Mouse (Mus musculus) cerebellum, adult 11-12 months (tissue): Measurements from ENCODE around the gene Gm20388.

Experiments
- DNase-seq: peaks from one replicate; pipeline ENCODE4 v3.0.0; 2022

The Gm20388 gene

DNA sequence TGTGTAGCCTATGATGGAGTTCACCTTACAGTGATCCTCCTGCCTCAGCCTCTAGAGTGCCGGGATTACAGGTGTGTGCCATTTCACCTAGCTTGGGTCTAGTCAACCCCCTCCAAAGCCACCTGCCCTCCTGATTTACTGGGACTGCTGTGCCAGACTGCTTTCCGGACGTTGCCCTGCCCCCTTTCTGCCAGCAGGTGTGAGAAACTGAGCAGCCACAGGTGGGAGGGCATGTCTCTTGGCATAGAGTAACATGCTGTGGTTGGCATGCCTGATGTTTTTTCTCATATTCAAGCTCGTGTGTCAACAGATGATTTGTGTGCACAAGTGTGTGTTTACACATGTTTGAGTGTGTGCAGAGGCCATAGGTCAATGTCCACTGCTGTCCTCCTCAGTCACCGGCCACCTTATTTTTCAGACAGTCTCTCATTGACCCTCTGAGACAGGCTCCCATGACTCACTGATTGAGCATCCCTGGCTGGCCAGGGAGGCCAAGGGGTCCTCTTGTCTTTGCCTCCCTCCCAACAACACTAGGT lies 333.3 kb downstream of the Gm20388 start:
- no peak for DNase-seq

GRCm38 (mm10) chr8:120244553-120244952 lies 333.9 kb downstream of the Gm20388 start:
- no peak for DNase-seq

DNA sequence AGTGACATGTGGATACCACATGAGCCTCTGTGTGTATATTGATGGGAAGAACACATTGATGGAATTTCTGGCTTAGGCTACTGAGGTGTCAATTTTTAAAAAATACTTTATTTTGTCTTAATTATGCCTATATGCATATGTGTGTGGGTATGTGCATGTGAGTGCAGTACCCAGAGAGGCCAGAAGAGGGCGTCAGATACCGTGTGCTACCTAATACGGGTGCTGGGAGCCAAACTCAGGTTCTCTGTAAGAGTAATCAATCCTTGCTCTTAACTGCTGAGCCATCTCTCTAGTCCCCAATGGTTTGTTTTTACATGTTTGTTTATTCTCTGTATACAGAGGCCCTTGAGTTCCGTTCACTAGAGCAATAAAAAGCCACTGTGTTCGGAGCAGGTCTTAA lies 337.0 kb downstream of the Gm20388 start:
- DNase-seq: no peak

GRCm38 (mm10) chr8:120248031-120248430 lies 337.4 kb downstream of the Gm20388 start:
- no peak for DNase-seq

DNA sequence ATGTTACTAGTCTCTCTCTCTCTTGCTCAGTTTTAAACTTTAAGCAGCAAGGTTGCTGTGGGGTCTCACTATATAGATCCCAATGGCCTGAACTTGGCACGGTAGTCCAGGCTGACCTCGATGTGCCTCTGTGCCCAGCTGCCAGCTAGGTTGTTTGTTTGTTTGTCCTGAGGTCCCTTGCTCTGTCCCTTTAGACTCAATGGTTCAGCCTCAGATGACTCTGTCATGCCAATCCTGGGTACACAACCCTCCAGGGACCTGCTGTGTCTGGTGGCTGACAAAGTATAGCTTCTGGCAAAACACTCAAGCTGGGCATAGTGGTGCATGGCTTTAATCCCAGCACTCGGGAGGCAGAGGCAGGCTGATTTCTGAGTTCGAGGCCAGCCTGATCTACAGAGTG lies 337.8 kb downstream of the Gm20388 start:
- no peak for DNase-seq

- DNase-seq: no peak
These were observed 339.2 kb downstream of the Gm20388 start for GRCm38 (mm10) chr8:120249800-120250336.

DNA sequence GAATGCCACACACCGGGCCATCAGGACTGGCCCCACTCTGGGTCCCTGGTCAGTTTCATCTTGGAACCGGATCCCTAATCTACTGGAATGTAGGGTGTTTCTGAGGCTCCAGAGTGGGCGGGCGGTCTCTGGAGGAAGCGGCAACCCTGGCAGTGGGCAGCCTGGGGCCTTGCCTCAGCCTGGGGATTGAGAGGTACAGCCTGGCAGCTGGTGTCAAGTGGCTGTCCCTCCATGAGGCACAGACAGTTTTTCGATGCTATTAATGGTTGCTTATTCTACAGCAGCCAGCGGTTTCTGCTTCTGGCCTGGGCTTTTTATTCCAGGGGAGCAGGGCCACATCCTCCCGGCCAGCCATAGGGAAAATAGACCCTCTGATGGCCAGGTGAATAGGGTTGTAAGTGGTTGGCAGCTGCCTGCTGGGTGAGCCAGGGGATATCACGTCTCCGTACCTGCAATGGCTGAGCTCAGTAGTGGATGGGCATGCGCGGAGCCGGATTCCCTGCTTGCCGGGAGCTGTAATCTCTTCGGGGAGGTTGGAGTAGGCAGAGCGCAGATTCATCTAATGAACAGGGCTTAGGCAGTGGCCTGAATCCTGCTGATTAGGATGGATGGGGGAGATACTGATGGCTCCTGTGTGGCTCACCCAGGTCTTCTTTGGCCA lies 340.2 kb downstream of the Gm20388 start:
- no peak for DNase-seq

DNA sequence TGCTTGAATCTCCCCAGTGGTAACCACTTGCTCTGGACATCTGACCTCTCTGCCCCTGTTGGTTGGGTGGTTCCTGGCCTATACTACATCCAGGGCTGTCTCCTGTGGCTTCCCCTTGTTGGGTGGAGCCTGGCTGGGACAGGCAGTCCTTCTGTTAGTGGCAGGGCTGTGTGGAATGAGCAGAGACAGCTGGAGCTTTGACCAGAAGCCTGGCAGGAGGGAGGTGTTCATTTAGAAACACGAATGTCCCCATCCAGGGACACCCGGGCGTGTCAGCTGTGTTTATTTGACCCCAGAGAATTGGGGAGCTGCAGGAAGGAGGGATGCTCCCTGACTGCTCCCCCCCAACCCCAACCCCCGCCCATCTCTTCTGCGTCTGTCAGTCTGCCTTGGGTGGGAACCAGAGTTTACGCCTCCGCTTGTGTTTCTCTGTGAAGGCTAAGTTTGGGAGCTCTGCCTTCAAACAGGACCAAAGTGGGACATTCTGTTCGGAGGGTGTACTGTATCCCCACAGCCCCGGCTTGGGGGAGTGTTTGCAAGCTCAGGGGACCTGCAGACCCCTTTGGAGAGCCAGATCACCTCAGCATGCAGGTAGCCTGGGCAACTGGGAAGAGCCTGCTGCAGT lies 340.9 kb downstream of the Gm20388 start:
- DNase-seq: no peak

GRCm38 (mm10) chr8:120253626-120254025 lies 343.0 kb downstream of the Gm20388 start:
- no peak for DNase-seq

- no peak for DNase-seq
These were observed 344.9 kb downstream of the Gm20388 start for GRCm38 (mm10) chr8:120255406-120255987.

GRCm38 (mm10) chr8:120256958-120257357 lies 346.3 kb downstream of the Gm20388 start:
- DNase-seq: no peak

- no peak for DNase-seq
These were observed 348.6 kb downstream of the Gm20388 start for GRCm38 (mm10) chr8:120259206-120259605.

DNA sequence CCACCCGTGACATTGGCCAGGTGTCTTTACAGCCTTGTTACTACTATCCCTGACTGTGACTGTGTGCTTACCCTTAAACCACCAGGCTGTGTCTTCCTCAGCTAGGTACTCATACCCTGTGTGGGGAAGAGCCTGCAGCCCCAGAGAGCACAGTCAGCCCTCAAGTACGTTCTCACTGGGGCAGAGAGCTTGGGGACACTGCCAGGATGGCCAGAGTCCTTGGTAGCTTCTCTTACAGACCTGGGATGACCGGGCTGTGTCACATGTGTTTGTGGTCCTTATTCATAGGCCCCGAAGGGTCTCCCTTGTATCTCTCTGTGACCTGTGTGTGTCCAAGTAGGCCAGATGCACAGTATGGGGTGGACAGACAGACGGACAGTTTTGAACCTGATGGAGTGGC lies 350.0 kb downstream of the Gm20388 start:
- DNase-seq: no peak

- no peak for DNase-seq
These were observed 350.9 kb downstream of the Gm20388 start for GRCm38 (mm10) chr8:120261338-120262120.

DNA sequence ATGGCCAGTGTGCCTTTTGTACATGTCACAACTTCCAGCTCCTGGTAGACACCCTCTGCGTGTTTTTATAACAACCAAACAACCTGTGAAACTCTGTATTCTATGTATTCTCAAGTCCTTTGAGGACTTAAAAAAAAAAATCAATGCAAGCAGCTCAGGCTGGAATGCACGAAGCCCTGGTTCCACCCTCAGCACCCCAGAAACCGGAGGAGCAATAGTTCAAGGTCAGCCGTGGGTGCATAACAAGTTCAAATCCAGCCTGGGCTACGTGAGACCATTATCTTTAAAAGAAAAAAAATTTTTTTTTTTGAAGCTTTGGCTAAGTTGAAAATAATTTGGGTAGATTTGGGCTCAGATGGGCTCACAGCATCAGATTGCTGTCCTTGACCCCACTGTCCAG lies 353.2 kb downstream of the Gm20388 start:
- no peak for DNase-seq

GRCm38 (mm10) chr8:120264388-120264943 lies 353.8 kb downstream of the Gm20388 start:
- DNase-seq: no peak

DNA sequence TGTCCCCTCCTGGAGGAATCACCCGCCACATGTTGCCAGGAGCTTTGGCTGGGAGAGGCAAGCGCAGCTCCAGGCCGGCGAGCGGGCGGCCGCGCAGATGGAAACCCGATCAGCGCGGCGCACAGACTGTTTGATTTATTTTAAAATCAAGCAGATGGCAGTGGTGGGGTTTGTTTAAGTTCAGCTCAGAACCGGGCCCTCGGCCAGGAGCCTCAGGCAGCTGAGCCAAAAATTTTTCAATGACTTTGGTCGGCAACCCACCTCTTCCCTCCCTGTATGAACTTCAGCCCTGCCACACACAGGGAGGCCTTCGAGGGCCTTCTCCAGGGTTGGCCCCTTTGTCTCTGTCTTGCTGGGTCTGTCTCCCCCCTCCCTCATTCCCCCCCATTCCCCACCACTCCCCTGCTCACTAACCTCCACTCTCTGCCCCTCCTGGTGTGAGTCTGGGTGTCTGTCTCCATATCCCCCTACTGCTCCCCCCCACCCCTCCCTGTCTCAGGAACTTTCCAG lies 354.4 kb downstream of the Gm20388 start:
- peak; percentile 73 for DNase-seq

- DNase-seq: peak; percentile 46
These were observed 354.8 kb downstream of the Gm20388 start for GRCm38 (mm10) chr8:120265471-120265870.

DNA sequence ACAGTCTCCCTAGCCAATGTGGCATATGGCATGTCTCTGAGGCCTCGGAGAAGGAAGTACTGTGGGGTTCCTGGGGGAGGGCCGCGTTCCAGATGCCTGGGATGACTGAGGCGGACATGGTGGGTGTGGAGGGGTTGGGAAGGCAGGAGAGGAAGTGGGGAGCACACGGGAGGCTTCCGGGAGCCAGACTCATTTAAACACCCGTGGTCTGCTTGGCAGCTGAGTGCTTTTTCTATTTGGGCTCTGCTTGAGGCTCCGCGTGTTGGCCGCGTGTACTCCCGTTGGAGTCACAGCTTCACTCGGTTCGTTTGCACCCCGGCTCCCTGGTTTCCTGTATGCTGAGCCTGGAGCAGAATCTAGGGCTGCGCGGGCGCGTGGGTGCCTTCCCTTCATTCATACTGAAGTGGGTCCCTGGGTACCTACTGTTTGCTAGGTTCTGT lies 357.9 kb downstream of the Gm20388 start:
- peak; percentile 45 for DNase-seq

GRCm38 (mm10) chr8:120270449-120270848 lies 359.8 kb downstream of the Gm20388 start:
- DNase-seq: peak; percentile 70

- DNase-seq: no peak
These were observed 362.8 kb downstream of the Gm20388 start for GRCm38 (mm10) chr8:120273430-120273829.
